Mouse (Mus musculus) telencephalon, adult 2 months (tissue): Measurements from ENCODE around the gene Ap1m2.
"Not testable (repeated sequence)": the region's sequence is repeated elsewhere in the genome, so short reads cannot be mapped to it uniquely, and the experiment has no call there.

Experiments used
- DNase-seq: peaks from one replicate; pipeline ENCODE4 v3.0.0-alpha.2; 2011; ENCODE audit warnings: low read depth, low spot score

The Ap1m2 gene

GRCm38 (mm10) chr9:21264272-21264999 is 47.7 kb downstream of the Ap1m2 start:
- no peak for DNase-seq

- no peak for DNase-seq
These were observed 50.3 kb downstream of the Ap1m2 start for GRCm38 (mm10) chr9:21261831-21262230.

- no peak for DNase-seq
These were observed 51.6 kb downstream of the Ap1m2 start for GRCm38 (mm10) chr9:21260491-21261040.

- not testable (repeated sequence) for DNase-seq
These were observed 55.8 kb downstream of the Ap1m2 start for GRCm38 (mm10) chr9:21256349-21256748.

GRCm38 (mm10) chr9:21254690-21255089 is 57.4 kb downstream of the Ap1m2 start:
- no peak for DNase-seq

- no peak for DNase-seq
These were observed 60.9 kb downstream of the Ap1m2 start for GRCm38 (mm10) chr9:21251116-21251735.

GRCm38 (mm10) chr9:21250509-21250908 is 61.6 kb downstream of the Ap1m2 start:
- no peak for DNase-seq

GRCm38 (mm10) chr9:21249629-21250508 is 62.3 kb downstream of the Ap1m2 start:
- DNase-seq, result no peak

- DNase-seq, result no peak
These were observed 63.8 kb downstream of the Ap1m2 start, which contains the start of gene S1pr5 for GRCm38 (mm10) chr9:21248326-21248725. TSS of gene S1pr5 (minus strand) at chr9:21248443.

- no peak for DNase-seq
These were observed 65.8 kb downstream of the Ap1m2 start for GRCm38 (mm10) chr9:21246342-21246741.

GRCm38 (mm10) chr9:21245113-21245487 is 67.0 kb downstream of the Ap1m2 start:
- DNase-seq, result no peak

GRCm38 (mm10) chr9:21244428-21245112 is 67.6 kb downstream of the Ap1m2 start:
- no peak for DNase-seq
